Mouse (Mus musculus) gastrocnemius, postnatal 4 days (tissue): Measurements from ENCODE around the gene Dcaf5. TPM values are rescaled to one million over a fixed set of nuclear protein-coding genes. Genes with fewer than 3 reads are reported as not detected.

Experiments used
- DNase-seq, 2 experiments: peaks; one replicate each; pipeline ENCODE4 v3.0.0; 2021 to 2022; ENCODE audit warnings: low spot score in 2 of 2, mixed read lengths in 2 of 2
- total RNA-seq, 2 experiments: library from RNA; stranded (reverse); gene quantifications; 2 replicates each; pipeline ENCODE4 v1.2.3; 2021

The Dcaf5 gene
- total RNA-seq, 2 experiments from 2014 or later: 33.5 to 39.1 TPM

- no peak for DNase-seq
These were observed 25.5 kb downstream of the Dcaf5 start for GRCm38 (mm10) chr12:80410855-80411254.

GRCm38 (mm10) chr12:80407824-80408223 is 28.6 kb downstream of the Dcaf5 start:
- peak in 1 of 2 experiments; percentile 24 for DNase-seq

- peak in 1 of 2 experiments; percentile 41 for DNase-seq
These were observed 29.8 kb downstream of the Dcaf5 start for GRCm38 (mm10) chr12:80406650-80407049.

GRCm38 (mm10) chr12:80404139-80404538 is 32.3 kb downstream of the Dcaf5 start:
- DNase-seq: no peak

GRCm38 (mm10) chr12:80399147-80399546 is 37.3 kb downstream of the Dcaf5 start:
- DNase-seq: no peak

- no peak for DNase-seq
These were observed 40.0 kb downstream of the Dcaf5 start for GRCm38 (mm10) chr12:80396397-80396796.

- no peak for DNase-seq
These were observed 41.1 kb downstream of the Dcaf5 start for GRCm38 (mm10) chr12:80395270-80395669.

- DNase-seq: no peak
These were observed 42.4 kb downstream of the Dcaf5 start for GRCm38 (mm10) chr12:80394045-80394444.

- DNase-seq: no peak
These were observed 47.0 kb downstream of the Dcaf5 start for GRCm38 (mm10) chr12:80389448-80389847.

GRCm38 (mm10) chr12:80387326-80387725 is 49.1 kb downstream of the Dcaf5 start:
- no peak for DNase-seq

- no peak for DNase-seq
These were observed 51.0 kb downstream of the Dcaf5 start for GRCm38 (mm10) chr12:80385361-80385760.

GRCm38 (mm10) chr12:80383478-80383877 is 52.9 kb downstream of the Dcaf5 start:
- no peak for DNase-seq

GRCm38 (mm10) chr12:80382794-80383193 is 53.6 kb downstream of the Dcaf5 start:
- DNase-seq: no peak

- DNase-seq: no peak
These were observed 56.5 kb downstream of the Dcaf5 start for GRCm38 (mm10) chr12:80379831-80380457.

GRCm38 (mm10) chr12:80379393-80379792 is 57.0 kb downstream of the Dcaf5 start:
- no peak for DNase-seq

- no peak for DNase-seq
These were observed 58.8 kb downstream of the Dcaf5 start for GRCm38 (mm10) chr12:80377604-80378003.

GRCm38 (mm10) chr12:80375721-80376120 is 60.7 kb downstream of the Dcaf5 start:
- DNase-seq: no peak

GRCm38 (mm10) chr12:80374736-80375135 is 61.7 kb downstream of the Dcaf5 start:
- no peak for DNase-seq

GRCm38 (mm10) chr12:80372946-80373345 is 63.5 kb downstream of the Dcaf5 start:
- no peak for DNase-seq

GRCm38 (mm10) chr12:80367227-80367626 is 69.2 kb downstream of the Dcaf5 start:
- DNase-seq: no peak

- DNase-seq: peak in 1 of 2 experiments; percentile 21
These were observed 70.4 kb downstream of the Dcaf5 start for GRCm38 (mm10) chr12:80366004-80366480.

- DNase-seq: no peak
These were observed 71.1 kb downstream of the Dcaf5 start for GRCm38 (mm10) chr12:80365345-80365744.

GRCm38 (mm10) chr12:80361655-80362054 is 74.7 kb downstream of the Dcaf5 start:
- DNase-seq: no peak
